Mouse (Mus musculus) frontal cortex, adult 2 months (tissue): ENCODE results near the gene Mark3. TPM values are rescaled to one million over a fixed set of nuclear protein-coding genes. Genes with fewer than 3 reads are reported as not detected.

ENCODE experiments used
- DNase-seq, 2 experiments: peaks; one replicate each; pipeline ENCODE4 v3.0.0; 2022; ENCODE audit warnings: low spot score in 1 of 2; ENCODE audit errors: extremely low spot score in 1 of 2
- polyA plus RNA-seq: library from polyadenylated mRNA; depleted of rRNA; stranded (reverse); fragments of >200 nt; gene quantifications from 2 replicates; pipeline ENCODE4 v1.2.3, GENCODE M21; 2012

Mark3 gene
- polyA plus RNA-seq, 1 experiment, result 81.9 TPM

DNA sequence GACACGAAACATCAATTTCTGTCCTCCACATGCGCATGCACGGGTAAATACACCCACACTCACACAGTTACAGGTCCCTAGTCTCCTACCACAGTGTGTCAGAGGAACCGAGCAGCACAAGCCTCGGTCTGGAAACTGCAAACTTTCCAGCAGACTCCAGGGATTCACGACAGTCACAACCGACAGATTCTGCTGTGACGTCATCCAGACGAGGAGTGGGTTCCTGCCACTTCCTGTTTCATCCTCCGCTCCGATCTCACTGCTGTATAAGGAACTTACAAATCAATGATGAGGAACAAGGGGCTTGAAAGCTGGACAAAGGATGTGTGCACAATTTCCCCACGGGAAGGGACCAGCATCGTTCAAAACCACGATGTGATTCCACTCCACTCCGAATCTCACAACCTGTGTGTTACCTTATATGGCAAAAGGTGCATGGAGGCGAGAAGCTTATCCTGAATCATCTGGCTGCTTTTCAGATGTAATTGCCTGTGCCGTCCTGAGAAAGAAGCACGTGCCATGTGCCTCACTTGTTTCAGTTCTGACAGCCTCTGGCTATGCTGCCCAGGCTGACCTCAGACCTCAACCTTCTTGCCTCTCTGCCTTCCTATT, 14.6 kb upstream of the Mark3 start:
- peak; percentile 66 to 82 for DNase-seq

DNA sequence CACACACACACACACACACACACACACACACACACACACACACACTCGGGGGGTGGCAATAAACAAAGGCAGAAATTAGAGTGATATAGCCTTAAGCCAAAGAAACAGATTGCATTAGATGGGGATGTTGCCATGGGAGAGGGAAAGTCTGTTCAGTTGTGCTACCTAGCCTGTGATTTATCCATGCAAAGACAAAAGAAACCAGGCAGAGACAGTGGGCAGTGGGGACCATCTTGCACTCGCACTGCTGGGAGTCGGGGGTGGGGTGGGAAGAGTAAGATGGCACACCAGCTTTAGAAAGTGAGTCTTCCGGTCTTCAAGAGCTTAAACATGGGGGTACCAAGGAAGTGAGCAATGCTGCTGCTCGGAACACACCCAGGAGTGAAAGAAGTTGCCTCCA, 14.0 kb upstream of the Mark3 start:
- DNase-seq, result no peak

- no peak for DNase-seq
These were observed 12.0 kb upstream of the Mark3 start for GRCm38 (mm10) chr12:111562276-111562814.

GRCm38 (mm10) chr12:111563076-111563629, 11.2 kb upstream of the Mark3 start:
- no peak for DNase-seq

- DNase-seq, result no peak
These were observed 9.0 kb upstream of the Mark3 start for GRCm38 (mm10) chr12:111565363-111565762.

GRCm38 (mm10) chr12:111568836-111569235, 5.5 kb upstream of the Mark3 start:
- DNase-seq, result no peak

DNA sequence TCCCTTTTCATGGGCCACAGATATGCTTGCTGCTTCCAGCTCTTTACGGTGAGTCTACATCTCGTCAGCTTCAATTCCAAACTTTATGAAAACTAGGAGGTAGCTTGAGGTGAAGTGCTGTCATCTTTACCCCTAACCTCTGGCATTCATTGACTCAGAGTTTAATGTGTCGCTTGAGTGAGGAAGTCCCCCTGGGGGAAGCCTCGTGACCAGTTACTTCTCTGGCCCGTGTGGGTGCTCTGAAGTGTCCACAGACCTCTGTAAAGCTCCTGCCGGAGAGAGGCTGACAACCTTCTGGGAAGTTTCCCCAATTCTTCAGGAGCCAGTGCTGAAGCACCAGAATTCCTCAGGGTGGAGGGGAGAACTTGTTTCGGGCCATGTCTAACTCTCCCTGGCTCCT, 1.9 kb upstream of the Mark3 start:
- DNase-seq, result no peak

DNA sequence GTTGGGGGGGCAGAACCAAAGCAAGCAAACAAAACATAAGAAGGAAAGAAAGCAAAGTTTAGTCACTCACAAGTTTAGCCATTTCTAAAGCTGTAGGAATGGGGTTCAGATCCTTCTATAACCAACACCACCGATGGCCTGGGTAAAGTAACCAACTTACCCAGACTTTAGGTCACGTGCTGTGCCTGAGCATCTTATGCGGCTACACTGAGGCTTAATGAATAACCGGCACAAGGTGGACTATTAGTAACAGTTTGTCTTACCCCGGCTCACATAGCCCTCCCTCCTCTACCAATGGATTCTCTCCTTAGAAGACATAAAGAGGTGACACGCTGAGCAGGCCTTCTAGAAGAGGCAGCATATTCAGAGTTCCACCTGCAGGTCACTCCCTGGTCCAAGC, 1.0 kb upstream of the Mark3 start:
- DNase-seq, result no peak

DNA sequence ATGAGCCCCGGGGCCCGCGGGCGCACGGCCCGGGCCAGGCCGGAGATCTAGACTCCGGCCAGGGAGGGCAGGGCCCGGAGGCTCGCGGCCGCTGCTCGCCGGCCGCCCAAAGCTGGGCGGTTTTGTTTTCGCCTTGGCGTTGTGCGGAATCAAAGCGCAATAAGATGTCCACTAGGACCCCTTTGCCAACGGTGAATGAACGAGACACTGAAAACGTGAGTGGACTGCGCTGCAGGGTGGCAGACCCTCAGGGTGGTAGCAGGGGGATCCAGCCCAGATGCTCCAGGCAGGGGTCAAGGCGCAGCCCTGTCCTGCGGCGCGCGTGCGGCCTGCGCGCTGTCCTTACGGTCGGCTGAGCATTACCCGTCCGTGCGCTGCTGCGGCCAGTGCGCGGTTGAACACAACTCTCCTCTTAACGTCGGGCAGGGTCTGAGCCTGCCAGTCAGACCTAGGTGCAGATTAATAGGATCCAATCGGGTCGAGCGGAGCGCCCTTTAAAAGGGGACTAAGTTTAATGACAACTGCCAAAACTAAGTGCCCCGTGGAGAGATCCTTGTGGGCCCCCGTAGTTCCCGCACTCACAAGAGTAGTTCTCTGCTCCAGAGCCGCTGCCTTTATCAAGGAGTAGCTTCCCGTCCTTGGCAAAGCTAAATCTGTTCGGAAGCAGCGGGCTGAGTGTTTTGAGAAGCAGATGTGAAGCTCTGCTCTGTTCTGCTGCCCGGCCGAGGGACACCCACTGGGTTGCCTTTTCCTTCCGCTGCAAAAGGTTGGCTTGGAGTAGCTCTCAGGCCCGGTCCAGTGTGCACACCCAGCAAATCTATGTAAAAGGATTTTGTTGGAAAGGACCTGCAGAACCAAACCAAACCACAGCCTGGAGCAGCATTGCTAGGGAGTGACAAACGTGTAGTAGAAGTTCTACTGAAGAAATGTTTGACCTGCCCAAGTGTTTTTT, 840 bp downstream of the Mark3 start:
- DNase-seq, result no peak

- DNase-seq, result no peak
These were observed 8.7 kb downstream of the Mark3 start for GRCm38 (mm10) chr12:111583058-111583457.

DNA sequence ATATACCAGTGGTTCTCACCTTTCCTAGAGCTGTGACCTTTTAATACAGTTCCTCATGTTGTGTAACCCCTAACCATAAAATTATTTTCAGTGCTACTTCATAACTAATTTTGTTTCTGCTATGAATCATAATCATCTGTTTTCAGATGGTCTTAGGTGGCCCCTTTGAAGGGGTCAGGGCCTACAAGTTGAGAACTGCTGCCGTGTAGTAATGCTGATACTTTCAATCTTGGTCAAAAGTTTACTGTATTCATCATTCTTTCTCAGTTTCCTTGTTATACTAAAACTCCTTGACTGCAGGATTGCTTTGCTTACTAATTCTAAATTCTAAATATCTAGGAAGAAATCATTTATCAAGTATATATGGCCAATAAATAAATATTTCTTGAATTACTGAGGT, 10.1 kb downstream of the Mark3 start:
- no peak for DNase-seq

GRCm38 (mm10) chr12:111587252-111587651, 12.9 kb downstream of the Mark3 start:
- no peak for DNase-seq

DNA sequence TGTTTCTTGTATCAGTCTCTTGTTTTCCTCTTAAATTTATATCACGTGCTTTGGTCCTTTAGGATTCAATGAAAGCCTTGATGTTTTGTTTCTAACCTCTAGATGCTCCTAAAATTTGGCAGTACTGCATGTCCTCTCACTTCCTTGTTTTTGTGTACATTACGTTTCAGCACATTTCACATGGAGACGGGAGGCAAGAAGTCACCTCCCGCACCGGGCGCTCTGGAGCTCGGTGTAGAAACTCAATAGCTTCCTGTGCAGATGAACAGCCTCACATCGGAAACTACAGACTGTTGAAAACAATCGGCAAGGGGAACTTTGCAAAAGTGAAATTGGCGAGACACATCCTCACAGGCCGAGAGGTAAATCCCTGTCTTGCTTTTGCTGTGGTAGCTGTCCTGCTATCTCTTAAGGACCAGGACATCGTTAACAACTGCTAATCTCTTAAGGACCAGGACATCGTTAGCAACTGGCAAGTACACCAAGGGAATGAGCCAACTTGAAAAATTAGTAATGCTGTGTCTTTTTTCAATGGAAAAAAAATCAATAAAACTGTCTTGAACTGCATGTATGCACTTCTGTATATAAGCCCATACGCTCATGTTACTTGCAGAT, 18.2 kb downstream of the Mark3 start:
- DNase-seq, result no peak

- no peak for DNase-seq
These were observed 19.5 kb downstream of the Mark3 start for GRCm38 (mm10) chr12:111593775-111594174.

GRCm38 (mm10) chr12:111597310-111597709, 23.0 kb downstream of the Mark3 start:
- no peak for DNase-seq

GRCm38 (mm10) chr12:111598902-111599301, 24.6 kb downstream of the Mark3 start:
- DNase-seq, result no peak

DNA sequence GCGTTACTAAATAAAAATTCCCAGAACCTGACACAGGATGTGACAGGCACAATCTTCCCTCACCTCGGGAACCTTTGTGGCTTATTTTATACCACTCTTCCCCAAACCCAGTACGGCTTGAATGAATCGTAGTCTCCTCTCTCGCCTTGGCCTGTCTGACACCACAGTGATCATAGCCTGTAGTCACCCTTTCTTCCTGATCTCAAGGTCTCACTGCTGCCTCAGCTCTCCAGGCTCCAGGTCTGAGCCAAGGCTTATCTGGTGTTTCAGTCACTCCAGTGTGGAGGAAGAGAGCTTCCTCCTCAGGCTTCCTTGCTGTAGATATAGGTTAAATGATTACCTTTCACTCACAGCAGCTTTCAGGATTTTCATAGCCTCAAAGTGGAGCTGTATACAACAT, 25.3 kb downstream of the Mark3 start:
- no peak for DNase-seq

- DNase-seq, result no peak
These were observed 29.5 kb downstream of the Mark3 start for GRCm38 (mm10) chr12:111603871-111604270.

DNA sequence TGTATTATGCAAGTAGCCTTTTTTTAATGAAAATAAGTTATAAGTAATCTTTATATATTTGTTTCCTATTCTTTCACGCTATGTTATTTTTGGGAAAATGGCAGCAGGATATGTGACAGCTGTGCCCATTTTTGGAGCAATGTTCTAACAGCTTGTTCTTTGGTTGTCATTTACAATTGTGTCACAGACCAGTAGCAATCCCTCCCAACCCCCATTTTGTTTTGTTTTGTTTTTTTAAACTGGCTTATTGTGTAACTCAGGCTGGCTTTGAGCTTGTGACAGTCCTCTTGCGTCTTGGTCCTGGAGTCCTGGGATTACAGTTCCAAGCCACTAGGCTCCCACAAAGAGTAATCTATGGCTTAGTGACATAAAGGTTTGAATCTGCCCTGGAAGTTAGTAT, 31.3 kb downstream of the Mark3 start:
- no peak for DNase-seq

DNA sequence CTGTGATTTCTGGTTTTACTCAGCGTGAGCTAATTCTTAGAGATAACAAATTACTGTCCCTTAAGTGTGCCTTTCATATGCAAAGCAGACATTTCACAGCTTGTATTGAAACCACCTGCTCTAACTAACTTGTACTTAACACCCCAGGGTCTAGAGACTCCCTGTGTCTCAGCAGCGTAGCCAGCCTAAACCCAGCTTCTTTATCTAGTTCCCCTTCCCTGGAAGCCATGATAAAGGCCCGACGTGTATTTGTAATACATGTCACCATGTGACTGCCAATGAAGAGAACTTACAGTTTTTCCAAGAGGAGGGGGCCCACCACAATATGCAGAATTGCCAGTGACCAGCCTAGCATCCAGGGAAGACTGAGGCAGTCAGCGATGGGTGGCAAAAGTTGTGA, 33.7 kb downstream of the Mark3 start:
- no peak for DNase-seq
